Mouse (Mus musculus) R1 (cell line): ENCODE measurements around the gene Tmem50b.
A peak's percentile ranks its signal among the peaks of the same experiment; 100 is the strongest.

Experiments used
- DNase-seq: peaks from one replicate; pipeline ENCODE4 v3.0.0-alpha.2; 2018; ENCODE audit warnings: low read depth, low spot score

The Tmem50b gene

DNA sequence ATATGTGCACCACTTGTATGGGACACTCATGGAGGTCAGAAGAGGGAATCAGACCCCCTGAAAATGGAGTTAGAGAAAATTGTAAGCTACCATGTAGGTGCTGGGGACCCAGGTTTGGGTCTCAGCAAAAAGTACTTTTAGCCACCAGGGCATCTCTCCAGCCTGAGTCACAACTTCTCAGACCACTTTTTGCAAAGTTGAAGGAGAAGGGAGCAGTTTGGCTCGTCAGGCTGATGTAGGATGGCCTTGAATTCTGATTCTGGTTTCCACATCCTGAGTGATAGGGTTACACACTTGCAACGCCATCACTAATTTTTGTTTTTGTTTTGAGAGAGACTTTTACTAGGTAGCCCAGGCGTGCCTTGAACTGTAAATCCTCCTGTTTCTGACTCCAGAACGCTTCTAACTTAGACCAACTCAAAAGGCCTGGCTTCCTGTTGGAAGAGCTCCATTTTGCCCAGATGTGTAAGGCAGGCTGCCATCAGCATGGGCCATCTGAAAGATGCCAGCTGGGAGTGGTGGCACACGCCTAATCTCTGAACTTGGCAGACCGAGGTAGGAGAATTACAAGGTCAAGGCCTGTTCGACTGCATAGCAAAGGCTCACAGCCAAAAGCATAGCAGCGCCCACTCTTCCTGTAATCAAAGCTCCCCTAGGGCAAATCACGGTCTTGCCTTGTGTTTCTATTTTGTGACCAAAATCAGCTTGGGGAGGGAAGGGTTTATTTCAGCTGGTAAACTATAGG is 12.1 kb upstream of the Tmem50b start:
- no peak for DNase-seq

DNA sequence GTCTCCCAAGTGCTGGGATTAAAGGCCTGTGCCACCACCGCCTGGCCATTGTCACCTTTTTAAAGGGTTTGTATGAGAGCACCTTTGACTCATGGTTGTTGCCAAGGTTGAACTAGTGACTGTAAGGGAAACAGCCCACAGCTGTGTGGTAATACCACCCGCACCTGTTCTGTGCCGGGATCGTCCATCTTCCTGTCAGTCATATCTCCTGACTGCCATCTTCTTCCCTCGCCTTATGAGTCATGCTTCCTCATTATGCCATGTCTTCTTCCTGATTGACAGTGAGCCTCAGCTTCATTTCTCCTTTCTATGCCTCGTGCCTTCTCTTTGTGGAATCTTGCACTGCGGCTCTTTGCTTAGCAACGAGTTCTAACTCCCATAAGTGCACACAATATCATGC is 9.4 kb upstream of the Tmem50b start:
- no peak for DNase-seq

DNA sequence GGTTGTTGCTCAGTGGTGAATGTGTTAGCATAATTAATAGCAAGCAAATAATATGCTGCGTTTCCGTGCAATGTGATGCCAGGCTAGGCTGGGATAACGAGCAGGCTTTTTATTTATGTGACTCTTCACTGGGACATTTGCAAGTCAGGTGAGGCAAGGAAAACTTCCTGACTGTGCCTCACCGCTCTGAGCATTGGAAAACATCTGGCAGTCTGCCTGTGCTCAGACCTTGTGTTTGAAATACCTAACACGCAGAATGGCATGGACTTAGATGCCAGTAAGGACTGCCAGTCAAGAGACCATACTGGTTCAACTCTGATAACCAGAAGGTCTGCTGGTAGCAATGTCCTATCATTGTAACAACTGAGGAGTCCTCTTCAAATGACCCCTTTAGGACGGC is 7.6 kb upstream of the Tmem50b start:
- DNase-seq, result no peak

- DNase-seq, result no peak
Measured at GRCm38 (mm10) chr16:91601693-91602092, 4.1 kb upstream of the Tmem50b start.

- no peak for DNase-seq
Measured at GRCm38 (mm10) chr16:91601081-91601480, 3.5 kb upstream of the Tmem50b start.

GRCm38 (mm10) chr16:91599242-91599641 is 1.6 kb upstream of the Tmem50b start:
- no peak for DNase-seq

- peak; percentile 60 for DNase-seq
Measured at GRCm38 (mm10) chr16:91596779-91597671, 575 bp downstream of the Tmem50b start.

DNA sequence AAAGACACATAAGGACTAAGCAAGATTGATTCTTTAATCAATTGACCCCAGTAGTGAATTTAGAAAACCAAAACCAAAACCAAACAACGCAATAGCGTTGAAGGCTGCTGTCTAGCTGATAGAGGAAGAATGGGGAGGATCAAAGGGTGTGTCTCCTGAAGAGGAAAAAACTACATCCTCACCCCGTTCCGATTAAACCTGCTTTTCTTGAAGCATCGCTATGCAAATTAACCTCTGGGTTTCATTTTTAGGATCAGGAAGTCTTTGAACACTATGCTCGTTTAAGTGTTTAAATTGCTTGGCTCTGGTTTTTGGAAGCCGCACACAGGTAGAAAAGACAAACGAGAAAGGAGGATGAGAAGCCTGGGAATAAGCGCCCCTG is 1.2 kb downstream of the Tmem50b start:
- DNase-seq, result no peak

DNA sequence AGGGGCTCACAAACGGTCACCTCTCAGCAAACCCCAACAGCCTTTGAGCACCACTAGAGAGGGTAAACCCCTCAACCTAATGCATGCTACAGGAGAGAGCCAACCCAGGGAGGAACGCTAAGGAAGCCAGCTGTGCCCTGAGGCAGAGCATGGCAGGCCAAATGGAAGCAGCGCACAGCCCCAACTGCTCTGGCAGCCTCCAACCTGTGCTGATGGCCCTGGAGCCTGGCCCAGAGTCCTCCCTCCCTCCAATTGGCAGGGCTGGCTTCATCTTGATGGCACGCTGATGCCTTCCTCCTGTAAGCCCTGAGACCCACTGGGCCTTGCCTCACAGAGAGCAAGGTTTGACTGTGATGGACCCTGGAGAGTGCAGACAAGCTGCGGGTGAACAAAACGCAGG is 2.5 kb downstream of the Tmem50b start:
- no peak for DNase-seq

DNA sequence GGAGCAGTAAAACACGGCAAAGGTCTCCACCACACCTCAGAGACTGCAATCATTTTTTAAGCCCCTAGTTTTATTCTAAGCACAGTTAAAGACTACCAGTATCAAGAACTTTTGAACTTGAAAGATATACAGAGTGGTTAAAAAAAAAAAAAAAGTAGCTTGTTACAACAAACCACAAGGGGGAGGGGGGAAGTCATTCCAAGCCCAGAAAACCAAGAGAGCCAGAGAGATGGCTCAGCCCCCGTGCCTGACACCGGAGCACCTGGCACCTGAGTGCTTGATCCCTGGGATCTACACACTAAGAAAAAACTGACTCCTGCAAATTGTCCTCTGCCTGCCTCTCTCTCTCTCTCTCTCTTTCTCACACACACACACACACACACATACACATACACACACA is 4.3 kb downstream of the Tmem50b start:
- DNase-seq, result no peak

DNA sequence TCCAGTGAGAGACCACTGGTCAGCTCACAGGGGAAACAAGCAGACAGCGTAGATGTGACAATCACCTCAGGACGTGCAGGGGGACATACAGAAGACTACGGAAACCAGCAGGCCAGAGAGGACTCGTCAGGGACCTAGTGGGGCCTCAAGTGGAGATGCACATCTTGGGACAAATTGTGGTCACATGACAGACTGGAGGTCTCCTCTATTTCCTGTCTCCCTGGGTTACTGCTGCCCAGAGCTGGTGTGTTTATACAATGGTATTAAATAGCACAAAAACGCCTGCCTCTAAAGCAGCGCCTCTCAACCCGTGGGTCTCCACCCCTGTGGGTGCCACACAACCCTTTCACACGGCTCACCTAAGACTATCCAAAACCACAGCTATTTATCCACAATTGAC is 5.4 kb downstream of the Tmem50b start:
- DNase-seq, result no peak

DNA sequence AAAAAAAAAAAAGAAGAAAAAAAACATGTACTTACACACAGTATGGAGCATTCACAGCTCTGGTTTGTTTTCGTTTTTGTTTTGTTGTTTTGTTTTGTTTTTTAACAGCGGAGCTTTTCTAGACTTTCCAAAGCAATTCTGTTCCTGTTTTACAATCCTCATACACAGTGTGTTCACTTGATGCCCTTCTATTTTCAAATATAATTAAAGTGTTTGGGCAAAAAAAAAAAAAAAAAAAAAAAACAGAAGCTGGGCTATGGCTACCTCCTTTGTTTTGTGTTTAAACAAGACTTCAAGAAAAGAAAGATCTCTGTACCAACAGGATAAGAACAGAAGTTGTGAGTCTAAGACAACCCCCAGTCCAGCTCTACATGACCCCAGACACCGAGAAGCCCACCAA is 8.9 kb downstream of the Tmem50b start:
- DNase-seq, result no peak

- peak; percentile 65 for DNase-seq
Measured at GRCm38 (mm10) chr16:91587730-91588453, 9.7 kb downstream of the Tmem50b start.

DNA sequence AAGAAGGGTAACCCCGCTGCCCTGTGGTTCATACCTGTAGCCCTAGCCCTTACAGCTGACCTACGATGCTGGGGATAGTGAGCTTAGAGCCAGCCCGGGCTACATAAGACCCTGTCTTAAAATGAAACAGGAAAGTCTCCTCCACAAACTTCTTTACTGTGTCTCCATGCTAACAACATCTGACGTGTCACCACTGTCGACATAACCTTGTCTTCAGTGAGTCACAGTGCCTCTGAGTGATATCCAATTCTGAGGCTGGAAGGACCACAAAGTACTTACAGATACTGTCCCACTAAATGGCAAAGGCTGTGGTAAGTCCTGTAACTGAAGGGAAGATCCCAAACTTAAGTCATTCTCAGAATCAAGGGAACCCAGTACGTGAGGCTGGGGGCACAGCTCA is 11.4 kb downstream of the Tmem50b start:
- DNase-seq, result no peak

GRCm38 (mm10) chr16:91585617-91586016 is 12.0 kb downstream of the Tmem50b start:
- no peak for DNase-seq

DNA sequence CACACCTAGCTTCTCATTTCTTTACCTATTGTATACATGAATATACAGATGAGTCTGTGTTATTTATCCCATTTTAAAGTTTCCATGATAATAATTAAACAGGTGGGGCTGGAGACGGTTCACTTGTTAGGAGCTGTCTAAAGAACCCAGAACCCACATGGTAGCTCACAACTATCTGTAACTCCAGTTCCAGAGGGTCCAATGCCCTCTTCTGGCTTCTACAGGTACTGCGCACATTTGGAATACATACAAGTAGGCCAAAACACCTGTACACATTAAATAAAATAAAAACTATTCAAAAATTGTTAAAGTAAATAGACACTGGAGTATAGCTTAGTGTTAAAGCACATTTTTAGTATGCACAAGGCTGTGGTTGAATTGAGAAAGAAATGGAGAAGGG is 15.3 kb downstream of the Tmem50b start:
- peak; percentile 63 for DNase-seq

DNA sequence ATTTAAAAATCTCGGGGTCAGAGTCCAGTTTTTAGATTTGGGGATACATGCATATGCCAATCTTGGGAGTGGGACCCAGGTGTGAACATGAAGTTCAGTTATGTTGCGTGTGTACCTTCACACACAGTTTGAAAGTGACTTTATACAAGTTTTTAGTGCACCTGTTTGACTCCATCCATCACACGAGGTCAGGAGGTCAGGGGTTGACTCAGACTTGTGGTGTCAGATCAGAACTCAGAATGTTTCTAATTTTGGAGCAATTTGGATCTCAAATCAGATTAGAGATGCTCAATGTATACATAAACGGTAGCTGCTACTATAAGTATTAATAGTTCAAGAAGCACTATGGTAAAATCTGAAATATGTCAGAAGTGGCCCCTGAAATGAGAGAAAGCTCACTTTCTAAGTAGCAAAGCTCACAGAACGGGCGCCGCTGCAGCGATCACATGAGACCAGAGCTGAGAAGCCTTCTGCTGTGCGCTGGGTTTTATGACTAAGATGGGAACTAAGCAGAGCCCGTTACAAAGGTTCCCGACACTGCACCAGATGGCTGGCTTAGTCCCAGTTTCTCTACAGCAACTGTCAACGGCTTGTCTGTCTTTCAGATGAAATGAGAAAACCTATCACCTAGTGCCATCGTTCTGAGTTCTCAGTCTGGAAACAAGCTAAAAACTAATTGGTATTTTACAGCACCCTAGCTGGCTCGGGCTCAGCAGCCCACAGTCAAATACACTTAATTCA is 18.4 kb downstream of the Tmem50b start:
- no peak for DNase-seq

GRCm38 (mm10) chr16:91575151-91575550 is 22.4 kb downstream of the Tmem50b start:
- no peak for DNase-seq

- DNase-seq, result no peak
Measured at GRCm38 (mm10) chr16:91571105-91571504, 26.5 kb downstream of the Tmem50b start.

- no peak for DNase-seq
Measured at GRCm38 (mm10) chr16:91568960-91569359, 28.6 kb downstream of the Tmem50b start.

- no peak for DNase-seq
Measured at GRCm38 (mm10) chr16:91566002-91566401, 31.6 kb downstream of the Tmem50b start.
